Mouse (Mus musculus) heart, adult 2 months (tissue): ENCODE measurements at regions not wholly inside any gene's neighbourhood (a gene's known extent, or its start where the extent isn't known, plus 50 kb on each side); places are given as distances from the start of the nearest gene placed in this dataset.

ENCODE experiments used
- CTCF ChIP-seq: fragments of 200-600 bp; IDR thresholded peaks from 2 replicates; pipeline ENCODE4 v1.8.1; 2022; ENCODE audit warnings: antibody characterized with exemption, mild to moderate bottlenecking, moderate library complexity
- EP300 ChIP-seq: fragments of 200-500 bp; IDR thresholded peaks from 2 replicates; pipeline ENCODE4 v1.6.1; 2011; ENCODE audit warnings: low read depth, low read length, control low read depth; ENCODE audit not compliant: insufficient read depth
- POLR2A ChIP-seq: fragments of 200-500 bp; IDR thresholded peaks from 2 replicates; pipeline ENCODE4 v1.6.1; 2011; ENCODE audit warnings: mild to moderate bottlenecking, low read depth, low read length, control low read depth; ENCODE audit not compliant: insufficient read depth

DNA sequence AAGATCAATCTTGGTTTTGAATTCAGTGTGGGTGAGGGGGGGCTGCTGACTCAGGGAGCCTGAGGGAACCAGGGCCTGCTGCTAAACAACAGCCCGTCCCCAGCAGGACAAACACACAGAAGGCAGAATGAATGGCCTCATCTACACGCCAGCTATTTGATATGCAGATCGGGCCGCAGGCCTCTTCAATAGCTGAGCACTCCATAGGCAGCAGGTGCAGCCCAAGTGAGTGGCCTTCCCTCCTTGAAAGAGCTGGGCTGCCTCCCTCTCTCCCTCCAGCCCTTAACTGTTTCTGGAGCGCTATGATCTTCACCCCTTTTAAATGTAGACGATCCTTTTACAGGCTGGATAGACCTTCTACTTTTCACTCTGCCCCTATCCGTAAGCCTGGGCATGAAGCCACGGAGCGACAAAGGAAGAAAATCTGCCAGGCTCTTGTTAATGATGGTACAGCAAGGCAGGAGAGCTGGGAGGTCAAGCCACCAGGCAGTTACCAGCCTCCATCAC lies 277.3 kb downstream of the Sox11 start:
- TF ChIP-seq EP300 (no peak), CTCF (no peak), POLR2A (no peak)
